Mouse (Mus musculus) fat pad, adult 2 months (tissue): Measurements from ENCODE around the gene Arrdc5.
"Not testable (repeated sequence)": the region's sequence is repeated elsewhere in the genome, so short reads cannot be mapped to it uniquely, and the experiment has no call there.

Experiments
- DNase-seq: peaks from one replicate; pipeline ENCODE4 v3.0.0-alpha.2; 2011; ENCODE audit warnings: low read depth, low spot score; ENCODE audit errors: extremely low read depth

Arrdc5 gene

DNA sequence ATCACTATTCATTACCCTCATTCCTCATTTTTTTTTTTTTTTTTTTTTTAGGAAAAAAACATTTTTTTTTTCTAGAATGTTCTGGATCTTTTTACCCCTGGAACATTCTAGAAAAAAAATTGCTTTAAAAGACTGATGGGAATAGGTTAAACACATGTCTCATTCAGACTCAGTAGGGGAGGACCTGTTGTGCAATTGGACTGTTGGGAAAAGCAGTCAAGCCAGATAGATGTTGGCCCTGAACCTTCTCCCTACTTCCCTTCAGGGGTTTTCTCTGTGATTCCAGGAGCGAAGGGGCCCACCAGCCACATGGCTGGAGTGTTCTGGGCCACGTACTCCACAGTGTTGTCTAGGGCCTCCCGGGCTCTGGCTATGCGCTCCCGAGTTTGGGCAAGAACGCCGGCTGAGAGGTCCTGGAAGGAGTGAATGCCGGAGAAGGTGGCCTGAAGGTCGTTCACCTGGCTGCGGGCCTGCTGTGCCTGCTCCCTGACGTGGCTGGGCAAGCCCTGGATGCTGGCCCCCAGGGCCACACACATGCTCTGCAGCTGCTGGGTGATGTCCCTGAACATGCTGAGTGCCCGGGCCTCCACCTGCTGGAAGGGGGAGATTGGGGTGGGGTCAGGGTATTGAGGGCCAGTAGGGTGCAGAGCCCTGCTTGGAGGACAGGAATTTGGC lies 20.5 kb downstream of the Arrdc5 start:
- DNase-seq = no peak

DNA sequence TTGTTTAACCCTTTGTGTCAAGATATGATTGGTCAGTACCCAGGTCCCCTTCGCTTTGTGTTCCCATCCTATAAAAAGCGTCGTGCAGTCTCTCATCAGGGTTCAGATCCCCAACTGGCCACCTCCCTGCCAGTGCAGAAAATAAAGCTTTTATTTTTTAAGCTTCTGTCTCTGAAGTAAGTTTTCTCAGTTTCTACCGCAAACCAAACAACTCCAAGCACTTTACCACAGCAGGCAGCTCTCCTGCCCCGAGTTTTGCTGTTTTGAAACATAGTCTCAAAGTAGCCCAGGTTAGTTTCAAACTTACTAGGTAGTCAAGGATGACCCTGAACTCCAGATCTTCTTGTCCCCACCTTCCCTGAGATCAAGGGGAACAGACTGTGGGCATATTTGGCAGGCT lies 21.7 kb downstream of the Arrdc5 start:
- DNase-seq = no peak

DNA sequence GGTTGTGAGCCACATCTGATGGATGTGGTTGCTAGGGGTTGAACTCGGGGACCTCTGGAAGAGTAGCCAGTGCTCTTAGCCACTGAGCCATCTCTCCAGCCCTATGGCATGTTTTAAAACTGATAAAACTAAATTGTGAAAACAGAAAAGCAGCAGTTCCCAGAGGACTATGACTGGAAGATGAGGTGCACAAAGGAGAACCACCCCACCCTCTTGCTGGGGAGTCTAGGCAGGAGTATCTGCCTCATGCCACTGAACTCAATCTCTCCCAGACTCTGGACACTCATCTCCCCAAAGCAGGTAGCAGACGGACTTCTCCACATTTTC lies 22.6 kb downstream of the Arrdc5 start:
- DNase-seq = no peak

DNA sequence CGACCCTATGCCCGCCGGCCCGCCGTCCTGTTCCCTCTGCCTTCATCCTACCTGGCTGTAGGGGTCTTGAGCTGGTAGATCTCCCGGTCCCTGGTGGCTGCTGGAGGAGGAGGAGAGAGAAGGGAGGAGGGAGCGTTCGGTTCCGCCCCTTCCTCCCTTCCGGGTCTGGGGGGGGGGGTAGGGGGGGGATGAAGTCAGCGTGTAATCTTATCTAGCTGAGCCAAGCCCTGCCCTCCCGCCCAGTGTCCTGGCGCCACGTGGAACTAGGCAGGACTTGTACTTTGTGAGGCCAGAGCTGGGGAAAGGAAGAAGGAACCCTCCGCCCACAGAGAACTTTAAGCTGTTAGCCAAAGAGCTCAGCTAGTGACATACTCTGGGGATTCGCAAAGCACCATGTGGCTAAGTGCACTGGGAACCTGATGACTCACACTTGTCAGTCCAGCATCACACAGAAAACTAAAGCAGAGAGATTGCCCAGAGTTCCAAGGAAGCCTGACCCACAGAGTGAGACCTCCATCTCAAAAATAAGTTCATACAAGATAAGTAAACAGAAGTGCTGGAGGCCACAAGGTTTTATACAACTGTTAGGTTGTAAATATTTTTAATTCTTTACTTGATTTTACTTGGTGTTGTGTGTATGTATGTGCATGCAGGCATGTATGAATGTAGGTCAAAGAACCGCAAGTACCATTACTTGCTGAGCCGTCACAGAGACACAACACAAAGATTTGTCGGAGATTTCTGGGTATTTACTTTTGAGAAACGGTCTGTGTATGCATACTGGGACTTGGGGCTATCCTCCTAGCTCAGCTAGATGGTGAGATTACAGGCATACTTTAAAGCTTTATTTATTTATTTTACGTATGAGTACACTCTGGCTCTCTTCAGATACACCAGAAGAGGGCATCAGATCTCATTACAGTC lies 23.2 kb downstream of the Arrdc5 start, which contains the start of gene Ticam1:
Gene Ticam1, minus strand, starts transcription at position 144 of the 924 bp plus-strand sequence.
- peak; percentile 92 for DNase-seq

DNA sequence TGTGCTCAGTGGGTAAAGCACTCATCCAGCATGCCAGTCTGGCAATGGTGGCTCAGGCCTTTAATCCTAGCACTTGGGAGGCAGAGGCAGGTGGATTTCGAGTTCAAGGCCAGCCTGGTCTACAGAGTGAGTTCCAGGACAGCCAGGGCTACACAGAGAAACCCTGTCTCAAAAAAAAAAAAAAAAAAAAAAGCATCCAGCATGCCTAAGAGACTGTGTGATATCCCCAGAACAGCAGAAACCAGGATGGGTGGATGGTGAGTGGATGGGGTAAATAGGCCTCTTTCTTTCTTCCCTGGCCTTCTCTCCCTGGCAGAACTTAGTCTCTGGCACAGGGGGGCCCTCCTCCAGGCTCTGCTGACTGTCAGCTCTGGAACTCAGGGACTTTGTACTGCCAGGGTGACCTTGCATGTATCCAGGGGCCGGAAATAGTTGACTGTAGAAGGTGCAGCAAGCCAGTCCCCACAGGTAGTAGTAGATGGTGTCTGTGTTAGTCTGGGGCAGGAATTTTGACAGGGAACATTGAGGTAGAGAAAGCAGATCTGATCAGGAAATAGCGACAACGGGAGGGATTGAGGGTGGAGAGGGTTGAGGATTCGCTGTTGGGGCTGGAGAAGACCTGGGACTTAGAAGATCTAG lies 24.1 kb downstream of the Arrdc5 start:
- DNase-seq = no peak

DNA sequence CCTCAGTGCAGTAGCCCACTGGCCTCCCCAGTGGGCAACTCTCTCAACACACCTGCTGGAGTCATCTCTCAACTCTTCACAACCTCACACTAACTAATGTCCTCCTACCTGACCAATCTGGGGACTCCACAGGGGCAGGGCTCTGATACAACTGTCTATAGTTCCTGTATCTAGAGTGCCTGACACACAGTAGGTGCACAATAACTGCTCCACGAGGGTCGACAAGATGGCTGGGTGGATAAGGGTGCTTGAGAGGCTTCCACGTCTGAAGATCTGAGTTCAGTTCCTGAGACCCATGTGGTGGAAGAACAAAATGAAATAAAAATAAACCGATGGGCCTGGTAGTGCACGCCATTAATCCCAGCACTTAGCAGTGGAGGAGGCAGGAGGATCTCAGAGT lies 26.1 kb downstream of the Arrdc5 start:
- no peak for DNase-seq

DNA sequence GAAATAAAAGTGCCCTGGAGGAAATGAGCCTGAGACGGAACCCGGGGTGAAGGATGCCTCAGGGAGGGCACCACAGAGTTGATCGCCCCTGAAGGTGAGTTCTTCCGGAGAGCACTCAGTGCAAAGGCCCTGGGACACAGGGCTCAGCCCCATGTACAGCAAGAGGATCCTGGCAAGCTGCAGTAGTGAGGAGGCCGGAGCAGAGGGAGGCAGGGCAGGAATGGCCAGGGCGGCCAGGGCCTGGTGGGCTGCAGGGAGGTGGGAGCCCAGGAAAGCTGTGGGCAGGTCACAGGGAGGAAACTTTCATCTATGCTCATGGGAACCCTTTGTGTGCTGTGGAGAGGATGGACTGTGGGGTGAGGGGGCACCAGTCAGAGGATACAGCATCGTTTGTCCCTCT lies 26.6 kb downstream of the Arrdc5 start:
- DNase-seq = no peak

DNA sequence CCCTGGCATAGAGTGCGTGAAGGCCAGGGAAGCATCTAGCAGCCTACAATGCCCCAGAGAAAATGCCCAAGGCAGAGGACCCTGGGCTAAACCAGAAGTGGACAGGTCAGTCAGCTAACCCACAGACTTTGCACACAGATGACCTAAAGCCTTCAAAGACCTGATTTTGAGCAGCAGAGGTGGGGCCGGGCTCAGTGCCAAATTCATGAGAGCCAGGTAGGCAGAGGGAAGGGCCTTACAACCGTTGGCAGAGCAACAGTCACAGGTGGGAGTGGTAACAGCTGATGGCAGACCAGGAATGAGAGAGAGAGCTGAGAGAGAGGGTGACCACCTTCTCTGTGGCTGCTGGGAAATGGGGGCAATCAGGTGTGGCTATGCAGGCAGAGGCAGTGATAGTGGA lies 27.4 kb downstream of the Arrdc5 start:
- DNase-seq = no peak

DNA sequence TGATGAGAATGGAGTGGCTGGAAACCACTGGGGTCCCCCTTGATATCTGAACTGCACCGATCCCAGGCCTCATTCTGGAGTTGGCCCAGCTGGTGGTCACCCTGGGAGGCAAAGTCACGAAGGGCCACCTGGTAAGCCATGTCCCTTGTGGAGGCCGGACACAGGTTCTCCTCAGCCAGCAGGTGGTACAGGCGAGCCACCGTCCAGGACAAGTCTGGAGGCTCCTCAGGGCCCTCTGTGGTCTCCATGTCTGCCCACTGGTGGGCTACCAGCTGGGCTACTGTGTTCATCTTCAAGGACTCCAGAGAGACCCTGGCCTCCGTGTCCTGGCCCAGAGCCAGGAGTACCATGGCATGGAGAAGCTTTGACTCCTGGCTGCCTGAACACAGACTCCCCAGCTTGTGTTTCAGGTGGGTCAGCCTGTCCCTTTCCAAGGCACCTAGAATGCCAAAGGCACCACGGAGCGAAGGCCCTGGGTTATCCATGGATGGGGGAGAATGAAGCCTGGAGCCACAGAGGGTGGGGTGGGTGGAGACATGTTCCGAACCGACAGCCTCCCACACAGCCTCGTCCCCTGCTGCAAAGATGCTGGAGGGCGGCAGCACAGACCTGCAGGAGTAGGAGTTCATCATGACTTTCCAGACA lies 28.4 kb downstream of the Arrdc5 start:
- DNase-seq = no peak

DNA sequence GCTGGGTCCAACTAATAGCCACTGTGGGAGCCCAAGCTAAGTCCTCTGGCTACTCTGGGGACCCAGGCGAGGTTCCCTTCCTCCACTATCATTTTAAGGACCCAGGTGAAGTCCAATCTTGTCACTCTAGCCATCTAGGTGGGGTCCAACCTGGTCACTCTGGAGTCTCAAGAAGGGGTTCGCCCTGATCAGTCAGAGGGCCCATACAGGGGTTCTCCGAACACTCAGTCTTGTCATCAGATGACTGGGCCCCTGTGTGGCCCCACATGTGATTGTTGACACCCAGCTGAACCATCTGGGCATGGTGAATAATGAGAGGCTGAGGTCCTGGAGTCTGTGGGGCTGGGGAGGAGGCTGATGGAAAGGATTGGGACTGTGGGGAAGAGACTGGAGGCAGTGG lies 30.3 kb downstream of the Arrdc5 start:
- no peak for DNase-seq

DNA sequence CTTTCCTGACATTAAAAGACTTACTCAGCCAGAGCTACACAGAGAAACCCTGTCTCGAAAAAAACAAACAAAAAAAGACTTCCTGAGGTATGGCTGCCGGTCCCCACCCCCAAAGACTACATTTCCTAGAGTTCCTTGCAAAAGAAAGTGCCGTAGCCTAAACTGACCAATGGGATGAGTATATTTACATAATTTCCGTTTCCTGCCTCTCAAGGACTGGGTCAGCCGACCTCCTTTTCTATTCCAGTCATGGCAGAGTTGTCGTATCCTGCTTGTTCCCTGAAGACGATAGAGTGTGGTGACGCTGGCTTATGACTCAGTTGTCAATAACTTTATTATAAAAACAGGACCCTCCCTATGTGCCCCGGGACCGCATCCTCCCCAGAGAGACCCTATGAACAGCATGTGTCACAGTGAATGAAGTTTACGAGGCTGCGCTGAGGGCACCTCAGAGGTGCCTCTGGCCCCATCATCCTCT lies 30.9 kb downstream of the Arrdc5 start:
- no peak for DNase-seq

DNA sequence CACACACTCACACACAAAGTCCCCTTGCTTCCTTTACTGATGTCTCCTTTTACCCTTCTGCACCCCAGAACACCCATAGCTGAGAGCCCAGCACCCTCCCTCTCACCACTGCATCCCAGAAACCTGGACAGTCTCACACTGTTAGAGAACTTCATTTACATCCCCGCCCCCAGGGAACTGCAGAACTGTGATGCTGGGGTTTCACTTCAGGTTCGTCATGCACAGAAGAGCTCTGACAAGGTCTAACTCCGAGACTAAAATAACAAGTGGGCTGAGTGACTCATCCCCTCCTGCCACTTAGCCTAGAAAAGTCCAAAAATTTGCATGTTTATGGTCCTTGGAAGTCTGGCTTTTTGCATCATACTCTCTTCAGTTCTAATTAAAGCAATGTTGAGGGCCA lies 33.8 kb downstream of the Arrdc5 start:
- DNase-seq = no peak

DNA sequence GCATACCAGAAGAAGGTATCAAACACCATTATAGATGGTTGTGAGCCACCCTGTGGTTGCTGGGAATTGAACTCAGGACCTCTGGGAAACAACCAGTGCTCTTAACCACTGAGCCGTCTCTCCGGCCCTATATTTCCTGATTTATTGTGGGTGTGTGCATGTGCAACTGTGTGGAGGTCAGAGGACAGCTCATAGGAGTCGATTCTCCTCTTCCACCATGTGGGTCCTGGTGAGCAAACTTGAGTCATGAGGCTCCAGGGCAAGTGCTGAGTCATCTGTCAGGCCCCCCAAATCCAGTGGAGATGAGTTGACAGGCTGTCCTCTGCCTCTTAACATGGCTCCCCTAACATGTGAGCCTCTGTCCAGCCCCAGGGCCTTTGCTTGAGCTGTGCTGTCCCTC lies 34.2 kb downstream of the Arrdc5 start:
- no peak for DNase-seq

DNA sequence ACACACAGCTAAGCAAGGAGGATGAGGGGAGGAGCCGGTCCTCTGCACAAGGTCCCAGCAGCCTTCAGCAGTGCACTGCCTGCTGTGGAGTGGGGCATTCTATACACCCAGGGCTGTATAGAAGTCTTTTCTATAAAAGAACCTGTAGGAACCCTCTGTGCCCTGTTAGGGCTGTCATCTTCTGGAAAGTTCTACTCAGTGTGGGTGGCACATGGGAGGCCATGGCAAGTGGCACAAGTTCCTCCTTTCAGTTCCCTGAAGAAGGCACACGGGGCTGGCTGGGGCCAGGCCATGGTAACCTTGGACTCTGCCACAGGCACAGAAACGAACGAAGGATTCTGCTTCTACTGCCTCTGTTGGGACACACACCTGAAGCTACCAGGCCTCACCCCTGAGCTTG lies 35.1 kb downstream of the Arrdc5 start:
- no peak for DNase-seq

DNA sequence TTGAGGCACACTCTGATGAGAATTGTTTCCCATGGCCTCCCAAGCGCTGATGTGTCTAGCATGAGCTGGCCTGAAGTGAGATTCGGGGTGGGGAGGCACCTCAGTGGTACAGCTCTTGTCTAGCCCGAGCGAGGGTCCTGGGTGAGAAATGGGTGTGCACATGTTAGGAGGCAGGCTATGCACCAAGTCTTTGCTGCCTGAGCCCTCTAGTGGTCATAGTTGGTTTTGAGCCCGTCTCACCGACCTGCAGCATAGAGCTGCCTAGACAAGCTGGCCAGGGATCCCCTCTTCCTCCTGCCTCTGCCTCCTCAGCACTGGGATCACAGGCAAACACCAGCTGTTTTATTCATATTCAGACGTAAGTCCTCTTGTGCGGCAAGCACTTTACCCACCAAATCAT lies 36.1 kb downstream of the Arrdc5 start:
- no peak for DNase-seq

DNA sequence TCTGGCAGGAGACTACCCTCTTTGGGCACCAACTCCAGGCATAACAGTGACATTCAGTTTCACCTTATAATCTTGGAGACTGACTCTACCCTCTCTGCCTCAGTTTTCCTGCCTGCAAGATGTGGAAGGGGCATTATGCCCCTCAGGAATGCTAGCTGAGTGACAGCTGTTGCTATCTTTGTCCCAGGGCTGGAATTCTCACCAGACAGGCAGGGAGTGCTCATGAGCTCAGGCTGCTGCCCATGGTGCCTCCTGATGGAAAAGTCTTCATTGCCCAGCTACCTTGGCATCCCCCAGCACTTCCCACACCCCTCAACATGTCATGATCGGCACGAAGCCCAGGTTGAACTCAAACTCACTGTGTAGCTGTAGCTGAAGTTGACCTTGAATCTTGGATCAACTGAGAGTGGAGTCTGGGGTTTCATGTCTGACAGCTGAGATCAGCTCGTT lies 37.4 kb downstream of the Arrdc5 start:
- DNase-seq = no peak

DNA sequence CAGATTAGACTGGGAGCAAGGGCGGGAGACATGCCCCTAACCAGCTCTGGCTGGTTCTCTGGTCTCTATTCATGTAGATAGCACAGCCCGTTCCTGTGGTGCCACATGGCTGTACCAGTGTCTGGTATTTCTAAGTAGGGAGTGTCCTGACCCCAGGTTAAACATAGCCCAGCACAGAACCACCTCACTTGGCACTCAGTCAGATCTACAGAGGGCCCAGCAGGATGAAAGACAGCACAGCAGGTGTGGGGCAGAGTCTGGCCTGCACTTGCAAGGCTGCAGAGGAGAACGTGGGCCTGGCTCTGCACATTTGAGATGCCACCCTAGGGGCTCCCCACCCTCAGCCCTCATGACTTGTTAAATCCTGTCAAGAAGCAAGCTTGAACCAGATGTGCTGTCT lies 38.9 kb downstream of the Arrdc5 start:
- DNase-seq = no peak

DNA sequence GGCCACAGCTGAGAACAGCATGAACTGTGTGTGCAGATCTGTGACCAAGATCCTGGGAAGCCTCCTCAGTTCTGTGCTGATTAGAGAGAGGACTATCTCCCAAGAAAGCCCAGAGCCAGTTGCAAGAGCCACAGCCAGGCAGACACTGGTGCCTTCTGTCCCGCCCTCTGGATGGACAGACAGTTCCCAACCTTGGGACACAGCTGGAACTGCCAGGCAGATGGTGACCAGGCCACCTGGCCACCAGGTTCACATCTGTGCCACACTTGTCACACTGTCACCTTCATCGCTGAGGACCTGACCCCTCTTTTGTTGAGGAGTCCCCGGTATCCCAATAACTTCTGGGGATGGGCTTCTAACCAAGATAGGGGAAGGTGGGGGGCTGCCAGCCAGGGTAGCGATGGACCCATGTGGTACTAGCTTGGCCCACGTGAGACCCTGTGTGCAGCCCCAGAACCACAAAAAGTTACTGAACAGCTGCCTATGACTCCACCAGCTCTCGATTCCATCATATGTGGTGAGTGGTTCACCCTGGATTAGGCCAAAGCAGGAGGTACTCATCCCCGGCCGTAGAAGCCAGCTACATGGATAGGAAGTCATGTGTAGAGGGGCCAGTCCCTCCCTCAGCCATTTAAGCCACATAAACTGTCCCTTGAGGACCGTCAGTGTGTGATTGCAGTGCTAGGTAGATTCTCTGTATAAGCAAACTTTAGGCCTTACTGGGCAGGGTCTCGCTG lies 40.6 kb downstream of the Arrdc5 start:
- DNase-seq = no peak

DNA sequence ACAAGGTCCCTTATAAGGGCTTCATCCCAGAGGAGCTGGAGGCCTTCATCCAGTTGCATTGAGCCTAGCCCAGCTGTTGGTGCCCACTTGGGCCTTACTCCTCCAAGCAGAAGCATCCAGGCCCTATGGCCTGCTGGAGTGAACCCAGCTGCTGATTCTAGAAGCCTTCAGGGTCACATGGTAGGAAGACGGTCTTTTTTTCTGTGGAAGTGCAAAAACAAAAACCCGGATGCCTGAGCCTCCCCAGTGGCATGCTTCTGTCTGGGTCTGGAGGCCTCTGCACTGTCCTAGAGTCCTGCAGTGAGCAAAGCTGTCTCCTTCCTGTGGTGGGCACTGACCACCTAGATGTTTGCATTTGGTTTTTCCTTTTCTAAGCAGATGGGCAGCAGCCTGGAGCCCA lies 41.3 kb downstream of the Arrdc5 start:
- DNase-seq = not testable (repeated sequence)

DNA sequence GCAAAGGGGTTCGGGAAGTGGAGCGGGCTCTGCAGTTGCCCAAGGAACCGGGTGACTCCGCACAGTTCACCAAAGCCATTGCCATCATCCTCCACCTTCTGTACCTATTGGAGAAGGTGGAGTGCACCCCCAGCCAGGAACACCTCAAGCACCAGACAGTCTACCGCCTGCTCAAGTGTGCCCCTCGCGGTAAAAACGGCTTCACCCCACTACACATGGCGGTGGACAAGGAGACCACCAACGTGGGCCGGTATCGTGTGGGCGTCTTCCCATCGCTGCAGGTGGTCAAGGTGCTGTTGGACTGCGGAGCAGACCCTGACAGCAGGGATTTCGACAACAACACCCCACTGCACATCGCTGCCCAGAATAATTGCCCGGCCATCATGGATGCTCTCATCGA lies 41.8 kb downstream of the Arrdc5 start:
- DNase-seq = not testable (repeated sequence)
